Mouse (Mus musculus) adrenal gland, postnatal 10 days (tissue): ENCODE data around the gene Hoxb4. TPM values are rescaled to one million over a fixed set of nuclear protein-coding genes. Genes with fewer than 3 reads are reported as not detected.
A peak's percentile ranks its signal among the peaks of the same experiment; 100 is the strongest.

Experiments used
- DNase-seq: peaks from one replicate; pipeline ENCODE4 v3.0.0; 2021; ENCODE audit warnings: mixed read lengths
- long read RNA-seq, 2 experiments: library from polyadenylated mRNA; stranded (forward); transcript quantifications; one replicate each; pipeline ENCODE4 v2.0.0; 2021
- total RNA-seq, 2 experiments: library from RNA; stranded (reverse); gene quantifications; 2 replicates each; pipeline ENCODE4 v1.2.3; 2021

Gene Hoxb4
- 10 to 100 TPM in 1 of 2 experiments, 1 to 10 TPM in 1; 8.4 to 15.9 TPM for total RNA-seq
- long read RNA-seq, experiment 1, partial matches to known transcripts = 0 of 5 reads
- long read RNA-seq, experiment 1, other reads (novel, unspliced or antisense) = 5 of 5 reads
- long read RNA-seq, experiment 2, partial matches to known transcripts = 0 of 1 reads
- long read RNA-seq, experiment 2, other reads (novel, unspliced or antisense) = 1 of 1 reads

GRCm38 (mm10) chr11:96317608-96318367 is at the start of gene Hoxb4:
Hoxb4 (plus strand) TSS chr11:96318267.
- DNase-seq = peak; percentile 47

- DNase-seq = peak; percentile 93
Observed at GRCm38 (mm10) chr11:96269869-96270268, 48.2 kb upstream of the Hoxb4 start.

GRCm38 (mm10) chr11:96270996-96271540 is 47.0 kb upstream of the Hoxb4 start, which contains the start of gene Hoxb9:
Hoxb9 (plus strand) TSS chr11:96271457.
- peak; percentile 92 for DNase-seq

GRCm38 (mm10) chr11:96271541-96272011 is 46.5 kb upstream of the Hoxb4 start:
- peak; percentile 79 for DNase-seq

- peak; percentile 70 for DNase-seq
Observed at GRCm38 (mm10) chr11:96272024-96272921, 45.8 kb upstream of the Hoxb4 start.

- no peak for DNase-seq
Observed at GRCm38 (mm10) chr11:96274428-96274827, 43.6 kb upstream of the Hoxb4 start.

GRCm38 (mm10) chr11:96275896-96276295 is 42.2 kb upstream of the Hoxb4 start:
- peak; percentile 69 for DNase-seq

GRCm38 (mm10) chr11:96277151-96278044 is 40.7 kb upstream of the Hoxb4 start:
- DNase-seq = peak; percentile 72

GRCm38 (mm10) chr11:96278324-96278723 is 39.7 kb upstream of the Hoxb4 start:
- DNase-seq = no peak

GRCm38 (mm10) chr11:96278773-96279172 is 39.3 kb upstream of the Hoxb4 start:
- DNase-seq = peak; percentile 92

- DNase-seq = peak; percentile 53
Observed at GRCm38 (mm10) chr11:96279421-96280233, 38.4 kb upstream of the Hoxb4 start.

GRCm38 (mm10) chr11:96280399-96281378 is 37.4 kb upstream of the Hoxb4 start:
- DNase-seq = no peak

GRCm38 (mm10) chr11:96281396-96281795 is 36.7 kb upstream of the Hoxb4 start:
- no peak for DNase-seq

GRCm38 (mm10) chr11:96281855-96282570 is 36.1 kb upstream of the Hoxb4 start, which contains the start of gene Hoxb8:
Hoxb8 (plus strand) TSS chr11:96281905.
- DNase-seq = peak; percentile 65

GRCm38 (mm10) chr11:96282795-96283430 is 35.2 kb upstream of the Hoxb4 start:
- peak; percentile 66 for DNase-seq

- peak; percentile 75 for DNase-seq
Observed at GRCm38 (mm10) chr11:96284041-96284749, 33.9 kb upstream of the Hoxb4 start.
